Mouse (Mus musculus) testis, adult 2 months (tissue): ENCODE measurements at regions not wholly inside any gene's neighbourhood (a gene's known extent, or its start where the extent isn't known, plus 50 kb on each side); places are given as distances from the start of the nearest gene placed in this dataset.

ENCODE experiments used
- CTCF ChIP-seq: fragments of 200-500 bp; IDR thresholded peaks from 2 replicates; pipeline ENCODE4 v1.5.1; 2012; ENCODE audit warnings: low read depth, mild to moderate bottlenecking, inconsistent platforms, low read length, moderate library complexity; ENCODE audit not compliant: control insufficient read depth, insufficient read depth, insufficient replicate concordance
- POLR2A ChIP-seq: fragments of 200-500 bp; IDR thresholded peaks from 2 replicates; pipeline ENCODE4 v1.6.1; 2012; ENCODE audit warnings: low read depth, mild to moderate bottlenecking, inconsistent platforms, low read length, moderate library complexity; ENCODE audit not compliant: control insufficient read depth

DNA sequence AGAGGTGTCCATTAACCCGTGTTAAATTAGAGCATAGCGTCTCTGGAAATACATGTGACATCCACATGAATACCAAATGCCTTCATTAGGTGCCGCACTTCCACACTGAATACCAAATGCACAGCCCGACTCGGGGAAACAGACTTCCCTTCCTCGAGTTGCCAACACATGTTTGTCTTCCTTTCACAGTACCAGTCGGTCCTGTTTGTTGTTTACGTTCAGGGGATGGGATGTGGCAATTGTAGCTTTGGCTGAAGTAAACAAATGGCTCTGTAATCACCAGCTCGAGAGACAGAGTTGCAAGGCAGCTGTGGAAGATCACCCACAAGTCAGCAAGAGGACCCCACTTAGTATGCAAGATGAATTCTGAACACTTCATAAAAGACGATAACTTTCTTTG lies 598.3 kb downstream of the Dhx35 start:
- TF ChIP-seq CTCF = no peak
- TF ChIP-seq POLR2A = no peak
